Mouse (Mus musculus) hindbrain, embryonic 15.5 days (tissue): ENCODE results near the gene Srm. TPM values are rescaled to one million over a fixed set of nuclear protein-coding genes. Genes with fewer than 3 reads are reported as not detected.

Source experiments
- ATAC-seq: fragments of 200-750 bp; cut with Nextera tagmentation; 2 replicates; pipeline ENCODE4 v1.8.0; 2017; ENCODE audit warnings: low read depth, moderate number of reproducible peaks, moderate TSS enrichment; ENCODE audit not compliant: low FRiP score
- H3K27ac ChIP-seq: fragments of 300-500 bp; sonication (generic); replicated peaks from 2 replicates; pipeline ENCODE4 v1.5.1; 2015; ENCODE audit warnings: mild to moderate bottlenecking, inconsistent platforms
- H3K27me3 ChIP-seq: fragments of 300-500 bp; sonication (generic); 2 replicates; pipeline ENCODE4 v1.6.1; 2015; ENCODE audit warnings: control low read depth, inconsistent platforms
- H3K36me3 ChIP-seq: fragments of 300-500 bp; sonication (generic); 2 replicates; pipeline ENCODE4 v1.6.1; 2015; ENCODE audit warnings: control low read depth, inconsistent platforms
- H3K4me1 ChIP-seq: fragments of 300-500 bp; sonication (generic); replicated peaks from 2 replicates; pipeline ENCODE4 v1.6.1; 2015; ENCODE audit warnings: control low read depth, inconsistent platforms
- H3K4me2 ChIP-seq: fragments of 300-500 bp; sonication (generic); 2 replicates; pipeline ENCODE4 v1.6.1; 2015; ENCODE audit warnings: moderate library complexity, mild to moderate bottlenecking, inconsistent platforms
- H3K4me3 ChIP-seq: fragments of 300-500 bp; sonication (generic); 2 replicates; pipeline ENCODE4 v1.5.1; 2015; ENCODE audit warnings: mild to moderate bottlenecking, inconsistent platforms
- H3K9ac ChIP-seq: fragments of 300-500 bp; sonication (generic); 2 replicates; pipeline ENCODE4 v1.6.1; 2015; ENCODE audit warnings: inconsistent platforms
- H3K9me3 ChIP-seq: fragments of 300-500 bp; sonication (generic); 2 replicates; pipeline ENCODE4 v1.6.1; 2016; ENCODE audit warnings: control low read depth, inconsistent platforms
- WGBS: fragments of 180-500 bp; shearing (Covaris S2); methylation state at CpG from one replicate; pipeline ENCODE4 v1.1.7; 2015; 5-methylcytosine and 5-hydroxymethylcytosine counted together
- polyA plus RNA-seq: library from polyadenylated mRNA; unstranded; fragments of >200 nt; fragmentation: Nextera tagmentation; extraction: Ambion mirVana; gene quantifications from 2 replicates; pipeline ENCODE4 v1.2.1, GENCODE M21; 2015

Srm gene
- polyA plus RNA-seq, 1 experiment from 2014 or later: 194 TPM

- Histone ChIP-seq H3K27me3 (no peaks in the 10 kb centered on the region), H3K4me1 (no peaks in the 10 kb centered on the region), H3K4me2 (peak overlapping the region; percentile 36), H3K36me3 (no peaks in the 10 kb centered on the region), H3K4me3 (no peak overlapping the region), H3K27ac (no peak overlapping the region), H3K9ac (no peak overlapping the region), H3K9me3 (no peaks in the 10 kb centered on the region)
- WGBS: 5% methylated on average over 9 of the region's 9 CpGs
- ATAC-seq: no peak
Measured at GRCm38 (mm10) chr4:148644157-148644511, 52.8 kb downstream of the Srm start.

Other genes starting within 250 kb of the Srm start
- 18.4 and 20.2 TPM in 2 replicates for gene Ubiad1, start 146.7 kb upstream of the Srm start, polyA plus RNA-seq
- gene Mtor, start 142.9 kb upstream of the Srm start, polyA plus RNA-seq: 22.7 and 22.8 TPM in 2 replicates
- gene Angptl7, start 91.0 kb upstream of the Srm start, polyA plus RNA-seq: 0.44 and 0.50 TPM in 2 replicates
- 88.5 and 91.7 TPM in 2 replicates for gene Exosc10, start 33.1 kb upstream of the Srm start, polyA plus RNA-seq
- 0.43 and 1.2 TPM in 2 replicates for gene Masp2, start 11.1 kb downstream of the Srm start, polyA plus RNA-seq
- 167 and 192 TPM in 2 replicates for gene Tardbp, start 35.5 kb downstream of the Srm start, polyA plus RNA-seq
- not detected in 2 replicates for gene Gm572, start 51.8 kb downstream of the Srm start, polyA plus RNA-seq
- 4.6 and 6.7 TPM in 2 replicates for gene Casz1, start 212.9 kb downstream of the Srm start, polyA plus RNA-seq